Mouse (Mus musculus) forelimb bud, embryonic 11.5 days (tissue): ENCODE measurements at regions not wholly inside any gene's neighbourhood (a gene's known extent, or its start where the extent isn't known, plus 50 kb on each side); places are given as distances from the start of the nearest gene placed in this dataset.

Source experiments
- DNase-seq: peaks from one replicate; pipeline ENCODE4 v3.0.0-alpha.2; 2012; ENCODE audit warnings: low read depth, low spot score

GRCm38 (mm10) chr9:52323226-52323625 is 154.9 kb upstream of the Zc3h12c start:
- no peak for DNase-seq

GRCm38 (mm10) chr9:52301521-52301920 is 133.1 kb upstream of the Zc3h12c start:
- no peak for DNase-seq

GRCm38 (mm10) chr9:52298329-52298728 is 130.0 kb upstream of the Zc3h12c start:
- peak; percentile 58 for DNase-seq

- no peak for DNase-seq
These were observed 126.3 kb upstream of the Zc3h12c start for GRCm38 (mm10) chr9:52294699-52295098.

GRCm38 (mm10) chr9:52289069-52289468 is 120.7 kb upstream of the Zc3h12c start:
- no peak for DNase-seq

GRCm38 (mm10) chr9:52287761-52288275 is 119.4 kb upstream of the Zc3h12c start:
- no peak for DNase-seq

- DNase-seq = peak; percentile 70
These were observed 118.9 kb upstream of the Zc3h12c start for GRCm38 (mm10) chr9:52287246-52287651.

- DNase-seq = no peak
These were observed 117.7 kb upstream of the Zc3h12c start for GRCm38 (mm10) chr9:52286104-52286503.

GRCm38 (mm10) chr9:52283558-52283957 is 115.2 kb upstream of the Zc3h12c start:
- no peak for DNase-seq

- DNase-seq = no peak
These were observed 112.6 kb upstream of the Zc3h12c start for GRCm38 (mm10) chr9:52280995-52281394.

GRCm38 (mm10) chr9:52280556-52280955 is 112.2 kb upstream of the Zc3h12c start:
- DNase-seq = no peak

- DNase-seq = no peak
These were observed 110.3 kb upstream of the Zc3h12c start for GRCm38 (mm10) chr9:52278701-52279023.

GRCm38 (mm10) chr9:52277954-52278700 is 109.8 kb upstream of the Zc3h12c start:
- no peak for DNase-seq

GRCm38 (mm10) chr9:52273994-52274393 is 105.6 kb upstream of the Zc3h12c start:
- DNase-seq = no peak

- DNase-seq = no peak
These were observed 104.3 kb upstream of the Zc3h12c start for GRCm38 (mm10) chr9:52272668-52273067.

GRCm38 (mm10) chr9:52271345-52272116 is 103.2 kb upstream of the Zc3h12c start:
- DNase-seq = no peak

- no peak for DNase-seq
These were observed 93.2 kb upstream of the Zc3h12c start for GRCm38 (mm10) chr9:52261538-52261937.

- DNase-seq = no peak
These were observed 91.1 kb upstream of the Zc3h12c start for GRCm38 (mm10) chr9:52259459-52259858.

GRCm38 (mm10) chr9:52255692-52256091 is 87.3 kb upstream of the Zc3h12c start:
- DNase-seq = no peak

- no peak for DNase-seq
These were observed 86.1 kb upstream of the Zc3h12c start for GRCm38 (mm10) chr9:52254475-52254874.

- DNase-seq = no peak
These were observed 83.1 kb upstream of the Zc3h12c start for GRCm38 (mm10) chr9:52251455-52251854.

- DNase-seq = no peak
These were observed 78.3 kb upstream of the Zc3h12c start for GRCm38 (mm10) chr9:52246712-52247111.

GRCm38 (mm10) chr9:52244081-52244480 is 75.7 kb upstream of the Zc3h12c start:
- DNase-seq = no peak
